Mouse (Mus musculus) heart, adult 2 months (tissue): ENCODE data around the gene Vegfa.

Experiments
- CTCF ChIP-seq: fragments of 200-600 bp; IDR thresholded peaks from 2 replicates; pipeline ENCODE4 v1.8.1; 2022; ENCODE audit warnings: antibody characterized with exemption, mild to moderate bottlenecking, moderate library complexity
- EP300 ChIP-seq: fragments of 200-500 bp; IDR thresholded peaks from 2 replicates; pipeline ENCODE4 v1.6.1; 2011; ENCODE audit warnings: low read depth, low read length, control low read depth; ENCODE audit not compliant: insufficient read depth

DNA sequence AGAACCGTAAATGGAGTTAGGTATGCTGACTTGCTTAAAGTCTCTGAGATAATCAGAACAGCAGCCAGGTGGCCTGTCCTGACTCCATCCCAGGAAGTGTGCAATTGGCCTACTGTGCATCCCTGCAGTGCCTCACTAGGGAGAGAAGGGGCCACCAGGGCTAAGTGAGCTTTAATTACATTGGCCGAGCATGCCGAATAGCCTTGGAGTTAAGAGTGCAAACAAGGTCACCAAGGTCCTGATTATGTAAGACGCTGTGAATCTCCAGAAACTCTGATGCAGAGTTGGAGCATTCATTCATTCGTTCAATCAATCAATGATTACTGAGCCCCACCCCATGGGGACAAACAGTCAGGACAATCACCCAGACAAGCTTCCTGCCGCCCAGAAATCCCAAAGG, 33.8 kb downstream of the Vegfa start:
- TF ChIP-seq CTCF (no peak), EP300 (no peak)
